Mouse (Mus musculus) embryonic fibroblast, embryonic 13.5 days (primary cell): Measurements from ENCODE around the gene Car5a.

Experiments
- CTCF ChIP-seq: IDR thresholded peaks from 2 replicates; pipeline ENCODE4 v1.5.1; 2011; ENCODE audit warnings: mild to moderate bottlenecking, control low read depth, low read length, moderate library complexity, borderline replicate concordance; ENCODE audit not compliant: insufficient read depth
- POLR2A ChIP-seq: IDR thresholded peaks from 2 replicates; pipeline ENCODE4 v1.6.1; 2011; ENCODE audit warnings: low read depth, mild to moderate bottlenecking, control low read depth, low read length, moderate library complexity

DNA sequence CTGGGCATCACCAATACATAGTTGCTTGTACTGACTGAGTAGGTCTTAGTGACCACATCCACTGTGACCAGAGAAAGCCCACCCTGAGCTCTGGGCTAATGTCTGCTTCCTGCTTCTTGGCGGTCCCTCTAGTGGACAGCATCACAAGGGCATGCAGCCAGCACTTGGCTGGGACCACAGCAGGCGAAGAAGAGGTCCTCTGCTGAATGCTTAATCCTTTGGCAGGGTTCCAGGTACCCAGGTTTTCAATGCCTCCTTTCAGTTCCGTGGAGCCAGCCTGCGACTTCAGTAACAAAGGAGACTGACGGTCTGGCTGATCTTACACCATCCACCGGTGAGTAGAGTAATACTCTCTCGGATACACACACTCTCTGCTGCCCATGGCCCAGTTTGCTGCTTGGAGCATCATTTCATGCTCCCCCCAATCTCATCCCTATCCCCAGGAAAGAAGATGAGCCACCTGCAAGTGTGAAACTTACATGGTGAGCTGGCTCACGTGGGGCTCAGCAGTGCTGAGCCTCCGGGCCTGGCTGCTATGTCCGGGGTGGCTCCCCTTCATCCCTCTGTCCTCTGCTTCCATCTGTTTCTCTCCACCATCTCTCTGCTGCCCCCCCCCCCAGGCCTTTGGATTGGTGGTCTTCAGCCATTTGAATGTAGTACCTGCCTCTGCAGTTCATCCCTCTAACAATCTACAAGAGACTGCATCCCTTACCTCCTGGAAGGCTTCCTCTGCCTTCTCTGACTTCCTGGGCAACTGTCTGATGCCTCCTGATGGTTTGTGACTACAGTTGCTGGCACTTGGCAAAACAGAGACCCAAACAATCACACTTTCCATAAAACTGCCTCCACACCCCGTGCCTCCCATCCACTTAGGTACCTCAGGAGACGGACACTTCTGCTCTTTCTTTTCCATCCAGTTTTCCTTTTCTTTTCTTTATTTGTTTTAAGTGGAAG is 9.1 kb downstream of the Car5a start:
- TF ChIP-seq CTCF (no peak), POLR2A (no peak)
